Mouse (Mus musculus) E14TG2a.4 (cell line): Measurements from ENCODE around the gene Foxp3.

ENCODE experiments used
- CTCF ChIP-seq: conservative IDR thresholded peaks from 2 replicates; pipeline ENCODE4 v1.5.1; 2014; ENCODE audit warnings: low read length
- POU5F1 ChIP-seq: IDR thresholded peaks from 2 replicates; pipeline ENCODE4 v1.6.1; 2014; ENCODE audit warnings: low read length, borderline replicate concordance

GRCm38 (mm10) chrX:7553474-7553873 lies 20.0 kb upstream of the Foxp3 start:
- no peak for TF ChIP-seq CTCF
- TF ChIP-seq POU5F1: no peak
